Mouse (Mus musculus) liver, postnatal 0 days (tissue): Measurements from ENCODE around the gene Cd22.

Experiments
- CTCF ChIP-seq: sonication (generic); IDR thresholded peaks from 2 replicates; pipeline ENCODE4 v1.5.1; 2016; ENCODE audit warnings: antibody characterized with exemption, low read depth
- EP300 ChIP-seq: IDR thresholded peaks from 2 replicates; pipeline ENCODE4 v1.6.1; 2016; ENCODE audit warnings: antibody characterized with exemption, low read depth, mild to moderate bottlenecking

DNA sequence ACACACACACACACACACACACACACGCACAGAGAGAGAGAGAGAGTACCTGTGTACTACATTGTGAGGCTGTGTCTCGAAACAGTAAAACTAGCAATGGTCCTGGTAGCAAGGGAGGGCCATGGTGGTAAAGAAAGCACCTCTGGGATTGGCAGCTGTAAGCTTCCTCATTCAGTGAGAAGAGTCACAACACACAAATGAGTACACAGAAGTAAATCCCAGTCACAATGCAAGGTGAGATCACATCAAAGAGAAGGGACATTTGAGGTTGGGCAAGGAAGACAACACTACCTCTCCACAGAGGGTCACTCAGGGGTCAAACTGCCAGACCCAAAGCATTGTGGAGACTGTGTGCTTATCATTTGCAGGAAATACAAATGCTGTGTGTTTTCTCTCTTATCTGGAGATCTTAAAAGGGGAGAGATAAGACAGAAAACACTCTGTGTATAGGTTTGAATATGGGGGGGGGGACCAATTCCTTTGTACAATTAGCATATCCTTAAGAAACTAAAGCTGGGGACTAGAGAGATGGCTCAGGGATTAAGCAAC, 33.6 kb downstream of the Cd22 start:
- TF ChIP-seq CTCF (no peak), EP300 (no peak)
